Mouse (Mus musculus): ENCODE data around the gene Galnt16. TPM values are rescaled to one million over a fixed set of nuclear protein-coding genes. Genes with fewer than 3 reads are reported as not detected.

Gene Galnt16
- total and polyA plus RNA-seq, 2 experiments from 2014 or later, result 28.2 to 65.1 TPM

- Histone ChIP-seq H3K4me1 (ENCODE audit: insufficient read depth) (no peaks in the 10 kb centered on the region), H3K9ac (no peak overlapping the region), H3K36me3 (ENCODE audit: insufficient read depth) (no peaks in the 10 kb centered on the region), H3K9me3 (ENCODE audit: low read length) (no peaks in the 10 kb centered on the region), H3K27me3 (ENCODE audit: insufficient read depth, low read length) (no peaks in the 10 kb centered on the region), H3K4me2 (ENCODE audit: low read depth) (no peak overlapping the region), H3K27ac (ENCODE audit: low read depth, low read length) (no peak overlapping the region), H3K4me3 (ENCODE audit: low read depth, low read length) (no peak overlapping the region)
- WGBS, result 90% methylated on average over 3 of the region's 3 CpGs
- ATAC-seq (no peak), DNase-seq (no peak)
- no peak for TF ChIP-seq CTCF (IDR thresholded peaks at IDR 0.05; ENCODE audit: low read depth)
Observed at GRCm38 (mm10) chr12:80654659-80655025, 136.6 kb downstream of the Galnt16 start.

GRCm38 (mm10) chr12:80658661-80659060 lies 140.6 kb downstream of the Galnt16 start:
- ATAC-seq, result no peak
- WGBS, result 66% methylated on average over 6 of the region's 6 CpGs
- H3K4me1 ChIP-seq (ENCODE audit: insufficient read depth), result no peaks in the 10 kb centered on the region
- H3K4me2 ChIP-seq (ENCODE audit: low read depth), result no peak overlapping the region
- no peaks in the 10 kb centered on the region for H3K27me3 ChIP-seq (ENCODE audit: insufficient read depth, low read length)
- no peaks in the 10 kb centered on the region for H3K9me3 ChIP-seq (ENCODE audit: low read length)
- TF ChIP-seq CTCF (IDR thresholded peaks at IDR 0.05; ENCODE audit: low read depth), result no peak
- H3K4me3 ChIP-seq (ENCODE audit: low read depth, low read length), result no peak overlapping the region
- peaks cover 9% of the 10 kb centered on the region; the same call in 1 of the 2 replicates for H3K36me3 ChIP-seq (ENCODE audit: insufficient read depth)
- no peak overlapping the region for H3K9ac ChIP-seq
- no peak overlapping the region for H3K27ac ChIP-seq (ENCODE audit: low read depth, low read length)
- no peak for DNase-seq

- H3K9ac ChIP-seq, result no peak overlapping the region
- no peak for TF ChIP-seq CTCF (IDR thresholded peaks at IDR 0.05; ENCODE audit: low read depth)
- no peak overlapping the region for H3K4me3 ChIP-seq (ENCODE audit: low read depth, low read length)
- H3K27ac ChIP-seq (ENCODE audit: low read depth, low read length), result no peak overlapping the region
- 93% methylated on average over 10 of the region's 10 CpGs for WGBS
- no peak overlapping the region for H3K4me2 ChIP-seq (ENCODE audit: low read depth)
- ATAC-seq (no peak), DNase-seq (no peak)
- H3K4me1 ChIP-seq (ENCODE audit: insufficient read depth), result no peaks in the 10 kb centered on the region
- no peaks in the 10 kb centered on the region for H3K9me3 ChIP-seq (ENCODE audit: low read length)
- H3K27me3 ChIP-seq (ENCODE audit: insufficient read depth, low read length), result no peaks in the 10 kb centered on the region
- H3K36me3 ChIP-seq (ENCODE audit: insufficient read depth), result peaks cover 21% of the 10 kb centered on the region
Observed at GRCm38 (mm10) chr12:80662322-80662721, 144.2 kb downstream of the Galnt16 start.

GRCm38 (mm10) chr12:80663935-80664334 lies 145.9 kb downstream of the Galnt16 start:
- Histone ChIP-seq H3K36me3 (ENCODE audit: insufficient read depth) (peaks cover 28% of the 10 kb centered on the region), H3K9ac (no peak overlapping the region), H3K27me3 (ENCODE audit: insufficient read depth, low read length) (no peaks in the 10 kb centered on the region), H3K27ac (ENCODE audit: low read depth, low read length) (no peak overlapping the region), H3K4me3 (ENCODE audit: low read depth, low read length) (no peak overlapping the region), H3K4me1 (ENCODE audit: insufficient read depth) (no peaks in the 10 kb centered on the region), H3K9me3 (ENCODE audit: low read length) (no peaks in the 10 kb centered on the region), H3K4me2 (ENCODE audit: low read depth) (no peak overlapping the region)
- ATAC-seq (no peak), DNase-seq (no peak)
- no peak for TF ChIP-seq CTCF (IDR thresholded peaks at IDR 0.05; ENCODE audit: low read depth)
- WGBS, result 94% methylated on average over 2 of the region's 2 CpGs

- no peaks in the 10 kb centered on the region for H3K4me1 ChIP-seq (ENCODE audit: insufficient read depth)
- H3K27me3 ChIP-seq (ENCODE audit: insufficient read depth, low read length), result no peaks in the 10 kb centered on the region
- H3K27ac ChIP-seq (ENCODE audit: low read depth, low read length), result no peak overlapping the region
- no peaks in the 10 kb centered on the region for H3K9me3 ChIP-seq (ENCODE audit: low read length)
- no peak overlapping the region for H3K4me2 ChIP-seq (ENCODE audit: low read depth)
- peaks cover 24% of the 10 kb centered on the region for H3K36me3 ChIP-seq (ENCODE audit: insufficient read depth)
- ATAC-seq, result no peak
- WGBS, result 87% methylated on average over 2 of the region's 2 CpGs
- no peak overlapping the region for H3K9ac ChIP-seq
- H3K4me3 ChIP-seq (ENCODE audit: low read depth, low read length), result no peak overlapping the region
- DNase-seq, result no peak
- no peak for TF ChIP-seq CTCF (IDR thresholded peaks at IDR 0.05; ENCODE audit: low read depth)
Observed at GRCm38 (mm10) chr12:80668391-80668790, 150.3 kb downstream of the Galnt16 start.

GRCm38 (mm10) chr12:80673170-80673569 lies 155.1 kb downstream of the Galnt16 start:
- H3K9me3 ChIP-seq (ENCODE audit: low read length), result no peaks in the 10 kb centered on the region
- H3K27me3 ChIP-seq (ENCODE audit: insufficient read depth, low read length), result no peaks in the 10 kb centered on the region
- no peak overlapping the region for H3K9ac ChIP-seq
- peak; percentile 83 for TF ChIP-seq CTCF (IDR thresholded peaks at IDR 0.05; ENCODE audit: low read depth)
- DNase-seq (peak; percentile 76), ATAC-seq (no peak; the same call in 1 of the 2 replicates)
- no peak overlapping the region for H3K4me3 ChIP-seq (ENCODE audit: low read depth, low read length)
- no peak overlapping the region for H3K4me2 ChIP-seq (ENCODE audit: low read depth)
- H3K36me3 ChIP-seq (ENCODE audit: insufficient read depth), result peaks cover 23% of the 10 kb centered on the region
- no peaks in the 10 kb centered on the region for H3K4me1 ChIP-seq (ENCODE audit: insufficient read depth)
- H3K27ac ChIP-seq (ENCODE audit: low read depth, low read length), result no peak overlapping the region
- 11% methylated on average over 3 of the region's 3 CpGs for WGBS

Other genes starting within 250 kb of the Galnt16 start
- 55.3 and 59.6 TPM in 2 replicates for gene Dcaf5, start 81.7 kb upstream of the Galnt16 start, total RNA-seq (2014; rRNA removed)
- 14.3 and 16.8 TPM in 2 replicates for gene Dcaf5, start 81.7 kb upstream of the Galnt16 start, polyA plus RNA-seq (2015; fragmentation: Nextera tagmentation; extraction: Ambion mirVana)
- gene Exd2, start 55.2 kb upstream of the Galnt16 start, total RNA-seq (2014; rRNA removed), result 35.4 and 42.0 TPM in 2 replicates
- 27.3 and 32.2 TPM in 2 replicates for gene Exd2, start 55.2 kb upstream of the Galnt16 start, polyA plus RNA-seq (2015; fragmentation: Nextera tagmentation; extraction: Ambion mirVana)
- 14.0 and 19.4 TPM in 2 replicates for gene Slc39a9, start 125.6 kb downstream of the Galnt16 start, total RNA-seq (2014; rRNA removed)
- gene Slc39a9, start 125.6 kb downstream of the Galnt16 start, polyA plus RNA-seq (2015; fragmentation: Nextera tagmentation; extraction: Ambion mirVana), result 15.0 and 20.7 TPM in 2 replicates
- 85.6 and 106 TPM in 2 replicates for gene Erh, start 126.1 kb downstream of the Galnt16 start, total RNA-seq (2014; rRNA removed)
- 285 and 329 TPM in 2 replicates for gene Erh, start 126.1 kb downstream of the Galnt16 start, polyA plus RNA-seq (2015; fragmentation: Nextera tagmentation; extraction: Ambion mirVana)
- gene Plekhd1, start 174.3 kb downstream of the Galnt16 start, total RNA-seq (2014; rRNA removed), result 0.77 and 1.1 TPM in 2 replicates
- gene Plekhd1, start 174.3 kb downstream of the Galnt16 start, polyA plus RNA-seq (2015; fragmentation: Nextera tagmentation; extraction: Ambion mirVana), result 0.70 and 1.3 TPM in 2 replicates
- gene Ccdc177, start 242.4 kb downstream of the Galnt16 start, total RNA-seq (2014; rRNA removed), result 19.1 and 23.5 TPM in 2 replicates
- gene Ccdc177, start 242.4 kb downstream of the Galnt16 start, polyA plus RNA-seq (2015; fragmentation: Nextera tagmentation; extraction: Ambion mirVana), result 1.6 and 2.3 TPM in 2 replicates

Measured in forebrain, postnatal 0 days (tissue).